Mouse (Mus musculus): ENCODE results near the gene Tut7. TPM values are rescaled to one million over a fixed set of nuclear protein-coding genes. Genes with fewer than 3 reads are reported as not detected.
A peak's percentile ranks its signal among the peaks of the same experiment; 100 is the strongest.

The Tut7 gene
- total RNA-seq (2021): 10 to 100 TPM; 55.1 to 68.5 TPM
- long read RNA-seq, experiment 1, full-length matches to known transcripts: 2 of 24 reads
- long read RNA-seq, experiment 1, partial matches to known transcripts: 4 of 24 reads
- long read RNA-seq, experiment 1, other reads (novel, unspliced or antisense): 18 of 24 reads
- long read RNA-seq, experiment 2, partial matches to known transcripts: 5 of 30 reads
- long read RNA-seq, experiment 2, other reads (novel, unspliced or antisense): 23 of 30 reads

DNA sequence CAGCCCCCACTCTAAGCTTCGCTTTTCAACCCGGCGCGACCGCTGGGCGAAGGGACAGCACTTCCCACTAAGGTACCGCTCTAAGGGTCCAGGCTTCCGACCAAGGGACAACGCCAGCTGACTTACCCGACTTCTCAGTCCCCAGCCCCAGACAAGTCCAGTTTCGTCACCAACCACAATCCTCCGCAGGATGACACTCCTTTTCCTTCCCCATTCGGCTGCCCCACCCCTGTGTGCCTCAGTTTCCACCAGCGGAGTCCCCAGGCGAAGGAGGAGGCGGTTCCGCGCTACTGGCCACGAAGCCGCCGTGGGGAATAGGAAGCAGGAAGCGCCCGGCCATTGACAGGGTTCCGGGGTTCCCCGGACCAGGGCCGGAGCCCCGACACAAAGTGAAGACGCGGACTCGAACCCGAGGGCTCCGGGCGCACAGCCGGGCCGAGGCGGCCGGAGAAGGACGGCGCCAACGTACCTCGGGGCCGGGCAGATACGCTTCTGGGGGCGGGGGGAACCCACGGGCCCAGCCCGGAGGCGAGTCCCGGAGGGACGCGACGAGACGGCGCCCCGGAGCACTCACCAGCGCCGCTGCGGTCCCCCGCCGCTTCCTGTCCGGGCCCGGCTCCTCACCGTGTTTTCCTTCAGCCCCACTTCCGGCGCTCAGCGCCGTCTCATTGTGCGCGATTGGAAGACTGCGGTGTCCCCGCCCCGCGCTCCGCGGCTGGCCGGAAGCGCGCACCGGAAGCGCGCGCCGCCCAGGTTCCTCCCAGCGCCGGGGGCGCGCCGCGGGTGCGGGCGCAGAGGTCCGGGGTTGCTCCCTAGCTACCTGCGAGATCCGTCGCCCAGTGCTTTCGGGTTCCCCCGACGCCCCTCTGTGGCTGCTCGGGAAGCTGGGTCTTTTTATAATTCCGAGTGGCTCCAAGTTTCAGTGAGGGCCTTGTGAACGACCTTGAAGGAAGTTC is at the start of gene Tut7:
Gene Tut7 (minus strand): TSS at position 641 of the 956 bp plus-strand sequence.
- DNase-seq (ENCODE audit: low spot score in 2 of 2): peak; percentile 93 to 94
- peak within 1 kb of the TSS; percentile 63 for H3K4me3 ChIP-seq
- no peak for TF ChIP-seq CTCF (conservative IDR thresholded peaks at IDR 0.05)
- H3K27ac ChIP-seq: peak within 1 kb of the TSS; percentile 96

DNA sequence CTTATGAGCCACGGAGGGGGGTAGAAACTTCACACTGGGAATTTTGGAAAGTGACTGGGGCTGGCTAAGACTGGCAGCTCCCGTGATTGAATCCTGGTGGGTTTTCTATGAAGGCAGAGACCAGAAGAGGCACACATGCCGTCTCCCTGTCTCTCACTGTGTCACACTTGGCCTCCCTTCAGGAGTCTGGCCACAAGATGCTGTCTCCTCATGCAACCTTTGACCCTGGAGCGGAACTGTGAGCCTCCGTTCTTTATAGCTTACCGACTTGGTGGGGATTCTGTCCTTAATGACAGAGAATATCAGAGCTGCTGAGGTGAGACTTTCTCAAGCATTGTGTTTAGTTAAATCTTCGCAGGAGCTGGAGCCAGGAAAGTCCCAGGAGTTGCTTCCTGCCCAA is 49.5 kb upstream of the Tut7 start:
- H3K27ac ChIP-seq: no peak overlapping the region
- DNase-seq (ENCODE audit: low spot score in 2 of 2): no peak
- no peak overlapping the region for H3K4me3 ChIP-seq
- no peak for TF ChIP-seq CTCF (conservative IDR thresholded peaks at IDR 0.05)

DNA sequence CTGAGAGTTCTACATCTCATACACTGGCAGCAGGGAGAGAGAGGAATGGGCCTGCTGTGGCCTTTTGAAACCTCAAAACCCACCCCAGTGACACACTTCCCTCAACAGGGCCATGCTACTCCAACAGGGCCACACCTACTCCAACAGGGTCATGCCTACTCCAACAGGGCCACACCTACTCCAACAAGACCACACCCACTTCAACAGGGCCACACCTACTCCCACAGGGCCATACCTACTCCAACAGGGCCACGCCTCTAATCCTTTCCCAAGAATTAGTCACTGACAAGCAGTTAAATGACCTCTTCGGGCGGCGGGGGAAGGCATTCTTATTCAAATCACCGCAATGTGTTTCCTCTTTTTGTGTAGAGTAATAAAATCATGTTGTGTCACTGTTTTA is 47.1 kb upstream of the Tut7 start:
- Histone ChIP-seq H3K27ac (no peak overlapping the region), H3K4me3 (no peak overlapping the region)
- no peak for TF ChIP-seq CTCF (conservative IDR thresholded peaks at IDR 0.05)
- no peak for DNase-seq (ENCODE audit: low spot score in 2 of 2)

DNA sequence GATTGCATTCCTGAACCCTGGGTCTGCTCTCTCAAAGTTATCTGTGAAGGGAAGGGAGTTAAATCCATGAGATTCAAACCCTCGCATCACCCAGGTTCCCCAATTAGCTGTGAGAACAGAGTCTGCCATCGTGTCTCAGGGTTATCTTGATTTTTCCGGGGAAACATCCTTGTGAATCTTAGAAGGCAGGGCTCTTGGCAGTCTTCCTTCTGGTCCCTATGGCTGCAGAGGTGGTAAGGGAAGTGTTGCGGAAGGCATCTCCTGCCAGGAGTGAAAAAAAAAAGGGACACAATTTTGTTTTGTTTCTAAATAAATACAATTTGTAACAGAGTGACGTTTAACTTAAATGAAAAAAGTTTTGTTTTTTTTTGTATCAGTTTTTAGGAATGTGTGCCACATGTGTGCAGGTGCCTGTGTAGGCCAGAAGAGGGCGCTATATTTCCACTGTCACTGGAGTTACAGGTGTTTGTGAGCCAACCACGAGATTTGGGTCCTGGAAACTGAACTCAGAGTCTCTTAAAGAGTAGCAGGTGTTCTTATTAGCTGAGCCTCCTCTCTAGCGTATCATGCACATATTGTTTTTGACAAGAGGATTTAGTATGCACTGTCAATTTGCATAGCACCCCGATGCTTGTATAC is 45.2 kb upstream of the Tut7 start:
- no peak for DNase-seq (ENCODE audit: low spot score in 2 of 2)
- no peak overlapping the region for H3K4me3 ChIP-seq
- H3K27ac ChIP-seq: no peak overlapping the region
- peak; percentile 62 for TF ChIP-seq CTCF (conservative IDR thresholded peaks at IDR 0.05)

DNA sequence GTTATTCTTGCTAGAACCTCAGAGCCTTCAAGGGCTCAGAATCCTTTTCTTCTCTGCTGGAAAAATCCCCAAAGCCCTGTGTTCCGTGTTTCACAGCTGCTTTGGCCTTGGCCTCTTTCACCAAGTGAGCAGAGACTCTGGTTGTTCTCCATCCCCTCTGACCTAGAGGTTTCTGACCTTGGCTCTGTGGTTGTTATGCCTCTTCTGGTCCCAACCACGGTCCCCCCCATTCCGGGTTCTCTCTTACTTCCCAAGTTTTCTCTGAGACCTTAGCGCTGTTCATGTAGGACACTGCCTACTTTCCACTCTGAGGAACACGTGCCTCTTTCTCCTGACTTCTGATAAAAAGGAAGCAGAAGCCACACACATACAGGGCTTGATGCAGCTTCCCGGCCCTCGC is 44.2 kb upstream of the Tut7 start:
- no peak overlapping the region for H3K4me3 ChIP-seq
- H3K27ac ChIP-seq: no peak overlapping the region
- no peak for DNase-seq (ENCODE audit: low spot score in 2 of 2)
- TF ChIP-seq CTCF (conservative IDR thresholded peaks at IDR 0.05): no peak

DNA sequence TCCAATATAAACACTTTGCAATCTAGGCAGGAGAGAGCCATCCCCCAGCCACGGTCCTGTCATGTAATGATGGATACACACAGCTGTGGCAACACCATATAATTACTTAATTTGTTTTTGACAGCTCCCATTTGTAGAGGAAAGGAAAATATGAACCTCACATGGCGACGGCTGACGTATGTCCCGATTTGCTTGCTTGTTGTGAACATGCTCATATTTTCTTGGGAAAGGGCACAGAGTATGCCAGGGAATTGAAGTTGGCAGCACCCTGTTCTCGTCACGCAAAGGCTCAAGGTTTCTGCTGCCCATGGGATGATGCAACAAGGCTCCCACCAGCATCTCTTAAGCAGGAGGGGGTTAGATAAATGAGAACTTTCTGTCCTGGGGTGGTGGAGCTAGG is 36.6 kb upstream of the Tut7 start:
- no peak for DNase-seq (ENCODE audit: low spot score in 2 of 2)
- Histone ChIP-seq H3K4me3 (no peak overlapping the region), H3K27ac (no peak overlapping the region)
- no peak for TF ChIP-seq CTCF (conservative IDR thresholded peaks at IDR 0.05)

DNA sequence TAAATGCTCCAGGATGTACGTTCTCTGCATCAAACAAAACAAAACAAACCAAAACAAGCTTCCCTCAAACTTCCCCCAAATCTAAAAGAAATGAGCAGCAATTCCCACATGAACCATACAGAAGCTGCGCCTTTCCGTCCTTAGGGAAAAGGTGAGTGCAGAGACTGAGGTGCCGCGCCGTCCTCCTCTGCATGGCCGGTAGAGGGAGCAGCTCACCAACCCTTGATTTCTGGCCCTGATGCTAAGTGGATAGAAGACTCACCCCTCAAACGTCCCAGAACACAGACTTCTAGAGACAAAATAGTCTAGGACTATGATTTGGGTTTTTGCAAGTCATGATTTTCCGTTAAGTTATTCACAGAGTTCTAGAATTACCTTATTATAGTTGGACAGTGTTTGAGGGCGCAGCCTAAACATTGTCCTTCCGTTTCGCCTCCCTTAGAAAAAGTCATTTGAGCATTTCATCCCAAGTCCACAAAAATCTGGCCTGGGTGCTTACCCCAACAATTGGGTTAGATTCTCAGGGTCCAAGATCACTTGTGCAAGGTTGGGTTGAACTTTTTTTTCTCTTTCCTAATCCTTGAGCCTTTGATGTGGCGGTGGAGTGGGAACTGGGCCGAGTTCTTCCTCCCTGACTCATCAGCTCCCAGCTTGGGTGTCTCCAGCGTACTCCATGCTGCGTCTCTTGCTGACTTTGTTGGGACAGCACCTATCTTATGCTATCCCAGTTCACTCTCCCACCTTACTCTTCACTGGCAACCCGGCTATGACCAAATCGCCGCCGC is 33.5 kb upstream of the Tut7 start:
- DNase-seq (ENCODE audit: low spot score in 2 of 2): peak; percentile 35 to 68

DNA sequence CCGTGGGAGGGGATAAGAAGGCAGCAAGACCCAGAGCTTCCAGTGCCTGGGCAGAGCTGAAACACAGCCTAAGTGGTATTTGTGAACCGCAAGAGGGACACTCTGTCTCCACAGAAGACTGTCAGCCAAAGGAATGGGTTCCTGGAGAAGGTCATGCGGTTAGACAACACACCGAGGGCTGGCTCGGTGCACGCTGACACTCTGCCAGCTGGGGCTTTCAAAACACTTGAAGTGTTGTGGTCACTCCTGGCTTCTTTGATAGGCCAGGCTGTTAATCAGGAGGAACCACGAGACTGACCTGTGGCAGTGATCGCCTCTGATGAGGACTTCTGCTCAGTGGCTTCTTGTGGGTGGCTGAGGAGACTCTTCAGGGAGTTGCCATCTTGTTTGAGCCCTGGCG is 30.5 kb upstream of the Tut7 start:
- Histone ChIP-seq H3K27ac (no peak overlapping the region), H3K4me3 (no peak overlapping the region)
- DNase-seq (ENCODE audit: low spot score in 2 of 2): no peak
- TF ChIP-seq CTCF (conservative IDR thresholded peaks at IDR 0.05): no peak

More for the DNA sequence above, 33.5 kb upstream of the Tut7 start:
- peak; percentile 95 for TF ChIP-seq CTCF (conservative IDR thresholded peaks at IDR 0.05)
- H3K4me3 ChIP-seq: no peak overlapping the region
- H3K27ac ChIP-seq: no peak overlapping the region

DNA sequence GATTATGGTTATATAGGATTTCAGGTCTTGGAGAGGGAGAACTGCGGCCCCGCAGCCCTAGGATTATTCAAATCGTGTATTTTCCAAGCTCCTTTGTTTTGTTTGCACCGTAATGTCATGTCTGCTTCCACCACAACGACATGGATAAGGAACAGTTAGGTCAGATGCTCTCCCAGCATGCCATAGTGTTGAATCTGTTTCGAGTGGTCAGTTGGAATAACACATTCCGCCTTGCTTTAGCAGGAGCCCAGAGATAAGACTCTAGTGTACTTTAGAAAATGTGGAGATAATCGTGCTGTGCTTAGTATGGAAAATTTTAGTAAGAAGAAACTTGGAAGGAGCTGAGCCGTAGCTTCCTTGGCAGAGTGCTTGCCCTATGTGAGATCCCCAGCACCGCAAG is 27.4 kb upstream of the Tut7 start:
- no peak for TF ChIP-seq CTCF (conservative IDR thresholded peaks at IDR 0.05)
- H3K4me3 ChIP-seq: no peak overlapping the region
- no peak overlapping the region for H3K27ac ChIP-seq
- no peak for DNase-seq (ENCODE audit: low spot score in 2 of 2)

DNA sequence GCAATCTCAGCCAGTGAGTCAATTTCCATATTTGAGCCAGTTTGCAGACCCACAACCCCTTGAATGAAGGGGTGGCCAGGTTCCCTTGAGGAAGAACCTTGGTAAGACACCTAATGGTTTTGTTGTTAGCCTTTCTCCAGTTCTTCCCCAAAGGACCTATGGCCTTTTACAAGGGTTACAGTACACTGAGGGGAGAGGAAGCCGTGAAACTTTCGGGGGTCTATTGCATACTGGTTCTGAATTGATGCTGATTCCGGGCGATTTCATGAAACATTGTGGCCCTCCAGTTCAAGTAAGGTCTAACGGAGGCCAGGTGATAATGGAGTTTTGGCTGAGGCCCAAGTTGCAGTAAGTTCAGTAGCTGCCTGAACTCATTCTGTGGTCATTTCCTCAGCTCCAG is 21.7 kb upstream of the Tut7 start:
- no peak overlapping the region for H3K27ac ChIP-seq
- H3K4me3 ChIP-seq: no peak overlapping the region
- no peak for DNase-seq (ENCODE audit: low spot score in 2 of 2)
- no peak for TF ChIP-seq CTCF (conservative IDR thresholded peaks at IDR 0.05)

DNA sequence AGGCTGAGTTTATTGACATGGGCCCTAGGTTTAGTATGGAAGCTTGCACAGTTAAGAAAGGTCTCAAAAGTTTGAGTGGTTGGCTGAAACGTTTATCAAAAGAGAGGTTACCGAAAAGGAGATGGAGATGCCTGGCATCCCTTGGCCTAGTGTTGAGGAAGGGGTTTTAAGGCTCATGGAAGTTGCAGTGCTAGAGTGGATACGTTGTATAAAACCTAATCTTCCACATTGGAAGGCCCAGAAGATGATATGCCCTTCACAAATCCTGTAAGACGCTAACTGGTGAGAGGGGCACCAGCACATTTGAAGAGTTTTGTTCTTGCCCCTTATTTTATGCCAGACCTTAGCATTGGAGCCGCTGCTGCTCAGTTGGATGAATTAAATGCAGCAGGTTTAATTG is 21.0 kb upstream of the Tut7 start:
- no peak for TF ChIP-seq CTCF (conservative IDR thresholded peaks at IDR 0.05)

More for the DNA sequence above, 21.0 kb upstream of the Tut7 start:
- no peak overlapping the region for H3K4me3 ChIP-seq
- DNase-seq (ENCODE audit: low spot score in 2 of 2): no peak
- no peak overlapping the region for H3K27ac ChIP-seq
